Mouse (Mus musculus) lung, postnatal 0 days (tissue): ENCODE results near the gene Rftn1. TPM values are rescaled to one million over a fixed set of nuclear protein-coding genes. Genes with fewer than 3 reads are reported as not detected.

ENCODE experiments used
- ATAC-seq: fragments of 200-750 bp; cut with Nextera tagmentation; 2 replicates; pipeline ENCODE4 v1.8.0; 2017; ENCODE audit warnings: moderate library complexity
- DNase-seq: peaks from one replicate; pipeline ENCODE4 v3.0.0-alpha.2; 2016; ENCODE audit warnings: low spot score
- H3K27ac ChIP-seq: fragments of 300-500 bp; sonication (generic); 2 replicates; pipeline ENCODE4 v1.5.1; 2014; ENCODE audit warnings: antibody characterized with exemption, mild to moderate bottlenecking, low read length, mixed read lengths
- H3K27me3 ChIP-seq: fragments of 300-500 bp; sonication (generic); replicated peaks from 2 replicates; pipeline ENCODE4 v1.6.1; 2014; ENCODE audit warnings: low read length, mixed read lengths; ENCODE audit not compliant: insufficient read depth
- H3K36me3 ChIP-seq: fragments of 300-500 bp; sonication (generic); 2 replicates; pipeline ENCODE4 v1.6.1; 2014; ENCODE audit warnings: low read length, mixed read lengths; ENCODE audit not compliant: insufficient read depth
- H3K4me1 ChIP-seq: fragments of 300-500 bp; sonication (generic); 2 replicates; pipeline ENCODE4 v1.6.1; 2014; ENCODE audit warnings: antibody characterized with exemption, low read depth, low read length, mixed read lengths; ENCODE audit not compliant: insufficient read depth
- H3K4me2 ChIP-seq: fragments of 300-500 bp; sonication (generic); replicated peaks from 2 replicates; pipeline ENCODE4 v1.6.1; 2014; ENCODE audit warnings: low read depth, mild to moderate bottlenecking, low read length, moderate library complexity, mixed read lengths
- H3K4me3 ChIP-seq: fragments of 300-500 bp; sonication (generic); 2 replicates; pipeline ENCODE4 v1.5.1; 2014; ENCODE audit warnings: low read depth, low read length
- H3K9ac ChIP-seq: fragments of 300-500 bp; sonication (generic); replicated peaks from 2 replicates; pipeline ENCODE4 v1.6.1; 2014; ENCODE audit warnings: low read depth, mild to moderate bottlenecking
- H3K9me3 ChIP-seq: fragments of 300-500 bp; sonication (generic); 2 replicates; pipeline ENCODE4 v1.6.1; 2016; ENCODE audit warnings: low read length, mixed read lengths
- CTCF ChIP-seq: IDR thresholded peaks from 2 replicates; pipeline ENCODE4 v1.5.1; 2016; ENCODE audit warnings: antibody characterized with exemption, mild to moderate bottlenecking
- EP300 ChIP-seq: IDR thresholded peaks from 2 replicates; pipeline ENCODE4 v1.6.1; 2016; ENCODE audit warnings: antibody characterized with exemption, mild to moderate bottlenecking, control low read depth
- WGBS: fragments of 180-500 bp; shearing (Covaris S2); extraction: QIAGEN DNeasy Blood & Tissue Kit; methylation state at CpG from one replicate; pipeline ENCODE4 v1.1.7; 2014; 5-methylcytosine and 5-hydroxymethylcytosine counted together
- polyA plus RNA-seq: library from polyadenylated mRNA; unstranded; fragments of >200 nt; fragmentation: Nextera tagmentation; extraction: Ambion mirVana; gene quantifications from 2 replicates; pipeline ENCODE4 v1.2.1, GENCODE M21; 2015

Rftn1 gene
- polyA plus RNA-seq, 1 experiment from 2014 or later: 18.2 TPM

DNA sequence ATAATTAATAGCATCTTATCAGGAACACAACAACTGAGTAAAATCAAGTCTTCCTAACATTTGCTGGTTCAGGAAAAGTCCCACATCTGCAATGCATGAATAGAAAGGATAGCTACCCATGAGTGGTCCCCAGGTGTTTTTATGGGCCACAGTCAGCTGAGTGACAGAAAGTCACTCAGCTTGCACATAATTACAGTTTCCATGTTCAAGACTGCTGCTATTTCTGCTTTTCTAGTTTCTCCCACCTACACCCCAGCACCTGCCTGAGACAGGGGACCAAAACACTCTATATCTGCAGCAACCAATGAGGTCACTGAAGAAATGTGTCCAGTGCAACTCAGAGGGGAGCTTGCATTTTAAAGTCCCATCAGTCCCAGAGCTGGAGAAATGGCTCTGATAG, 95.9 kb downstream of the Rftn1 start:
- no peak overlapping the region for H3K4me3 ChIP-seq
- H3K9me3 ChIP-seq: no peaks in the 10 kb centered on the region
- no peaks in the 10 kb centered on the region for H3K27me3 ChIP-seq
- H3K36me3 ChIP-seq: no peaks in the 10 kb centered on the region
- no peak for TF ChIP-seq EP300
- no peak for TF ChIP-seq CTCF
- H3K4me1 ChIP-seq: no peaks in the 10 kb centered on the region
- no peak overlapping the region for H3K9ac ChIP-seq
- no peak overlapping the region for H3K27ac ChIP-seq
- DNase-seq (no peak), ATAC-seq (no peak)
- no peak overlapping the region for H3K4me2 ChIP-seq

DNA sequence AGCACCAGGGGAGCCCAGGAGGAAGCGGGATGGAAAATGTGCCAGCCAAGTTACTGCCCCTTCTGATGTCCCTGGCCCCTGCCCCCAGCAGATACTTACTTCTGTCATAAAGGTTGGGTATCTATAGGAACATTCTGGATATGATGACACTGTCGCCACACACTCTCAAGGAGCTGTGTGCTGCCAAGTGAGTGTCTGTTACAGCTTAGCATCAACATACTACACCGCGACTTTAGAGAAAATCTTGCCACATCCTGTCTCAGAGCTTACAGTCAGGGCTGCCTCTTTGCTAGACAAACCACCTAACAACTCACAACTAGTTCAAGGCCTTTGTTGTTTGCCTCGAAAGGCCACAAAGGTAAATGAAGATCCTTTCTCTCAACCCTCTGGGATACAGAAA, 96.4 kb downstream of the Rftn1 start:
- ATAC-seq: no peak
- 68% methylated on average over 5 of the region's 5 CpGs for WGBS
- Histone ChIP-seq H3K36me3 (no peaks in the 10 kb centered on the region), H3K9me3 (no peaks in the 10 kb centered on the region), H3K4me3 (no peak overlapping the region), H3K27ac (no peak overlapping the region), H3K9ac (no peak overlapping the region), H3K4me1 (no peaks in the 10 kb centered on the region), H3K27me3 (no peaks in the 10 kb centered on the region), H3K4me2 (no peak overlapping the region)
- no peak for TF ChIP-seq CTCF
- TF ChIP-seq EP300: no peak
- no peak for DNase-seq

GRCm38 (mm10) chr17:50093356-50093755, 97.1 kb downstream of the Rftn1 start:
- no peak overlapping the region for H3K4me2 ChIP-seq
- no peak overlapping the region for H3K4me3 ChIP-seq
- H3K27ac ChIP-seq: no peak overlapping the region
- no peak for TF ChIP-seq EP300
- no peak for TF ChIP-seq CTCF
- H3K27me3 ChIP-seq: no peaks in the 10 kb centered on the region
- no peaks in the 10 kb centered on the region for H3K36me3 ChIP-seq
- H3K4me1 ChIP-seq: no peaks in the 10 kb centered on the region
- ATAC-seq: no peak
- no peak overlapping the region for H3K9ac ChIP-seq
- 49% methylated on average over 3 of the region's 3 CpGs for WGBS
- H3K9me3 ChIP-seq: no peaks in the 10 kb centered on the region
- no peak for DNase-seq

DNA sequence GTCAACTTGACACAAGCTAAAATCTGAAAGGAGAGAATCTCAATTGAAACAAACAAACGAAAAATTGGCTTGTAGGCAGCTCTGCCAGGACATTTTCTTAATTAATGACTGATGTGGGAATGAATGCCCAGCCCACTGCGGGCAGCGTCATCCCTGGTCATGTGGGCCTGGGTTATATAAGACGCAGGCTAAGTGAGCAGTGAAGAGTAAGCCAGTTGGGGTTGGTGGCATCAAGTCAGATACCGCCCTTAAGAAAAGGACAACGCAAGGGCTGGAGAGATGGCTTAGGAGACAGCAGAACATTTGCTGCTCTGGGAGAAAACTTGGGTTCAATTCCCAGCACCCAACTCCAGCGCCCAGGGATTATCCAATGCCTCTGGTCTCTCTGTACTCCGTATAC, 97.6 kb downstream of the Rftn1 start:
- no peak overlapping the region for H3K9ac ChIP-seq
- DNase-seq (no peak), ATAC-seq (no peak)
- 79% methylated on average over 8 of the region's 8 CpGs for WGBS
- H3K27me3 ChIP-seq: no peaks in the 10 kb centered on the region
- TF ChIP-seq EP300 (no peak), CTCF (no peak)
- H3K27ac ChIP-seq: no peak overlapping the region
- H3K4me2 ChIP-seq: no peak overlapping the region
- no peaks in the 10 kb centered on the region for H3K9me3 ChIP-seq
- H3K4me3 ChIP-seq: no peak overlapping the region
- H3K4me1 ChIP-seq: no peaks in the 10 kb centered on the region
- H3K36me3 ChIP-seq: no peaks in the 10 kb centered on the region

- TF ChIP-seq EP300 (no peak), CTCF (no peak)
- 51% methylated on average over 6 of the region's 6 CpGs for WGBS
- no peak overlapping the region for H3K27ac ChIP-seq
- H3K4me3 ChIP-seq: no peak overlapping the region
- ATAC-seq (peak; percentile 28; the same call in 1 of the 2 replicates), DNase-seq (peak; percentile 61)
- no peaks in the 10 kb centered on the region for H3K9me3 ChIP-seq
- no peaks in the 10 kb centered on the region for H3K36me3 ChIP-seq
- H3K4me1 ChIP-seq: no peaks in the 10 kb centered on the region
- no peak overlapping the region for H3K9ac ChIP-seq
- H3K27me3 ChIP-seq: no peaks in the 10 kb centered on the region
- no peak overlapping the region for H3K4me2 ChIP-seq
These were observed 98.6 kb downstream of the Rftn1 start for GRCm38 (mm10) chr17:50091829-50092228.

DNA sequence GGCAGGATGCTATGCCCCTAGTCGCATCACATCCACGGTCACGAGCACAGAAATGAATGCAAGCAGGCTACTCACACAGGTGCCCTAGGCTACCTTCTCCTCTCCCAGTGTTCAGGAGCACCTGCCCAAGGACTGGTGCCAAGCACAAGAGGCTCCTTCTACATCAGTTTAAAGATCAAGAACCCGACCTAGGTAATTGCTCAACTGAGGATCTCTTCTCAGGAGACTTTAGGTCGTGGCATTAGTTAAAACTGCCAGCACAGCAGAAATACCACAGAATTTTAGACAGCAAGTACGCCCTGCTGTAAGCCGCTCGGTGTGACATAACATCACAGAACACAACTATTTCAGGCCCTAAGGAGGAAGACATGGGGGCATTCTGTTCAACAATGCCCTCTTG, 100.7 kb downstream of the Rftn1 start:
- Histone ChIP-seq H3K36me3 (no peaks in the 10 kb centered on the region), H3K4me1 (no peaks in the 10 kb centered on the region), H3K4me3 (no peak overlapping the region), H3K27ac (no peak overlapping the region), H3K9ac (no peak overlapping the region), H3K4me2 (no peak overlapping the region), H3K9me3 (no peaks in the 10 kb centered on the region), H3K27me3 (no peaks in the 10 kb centered on the region)
- WGBS: 78% methylated on average over 8 of the region's 8 CpGs
- no peak for DNase-seq
- no peak for ATAC-seq
- no peak for TF ChIP-seq CTCF
- no peak for TF ChIP-seq EP300

- Histone ChIP-seq H3K9ac (no peak overlapping the region), H3K27me3 (no peaks in the 10 kb centered on the region), H3K36me3 (no peaks in the 10 kb centered on the region), H3K4me2 (no peak overlapping the region), H3K4me3 (no peak overlapping the region), H3K27ac (no peak overlapping the region), H3K9me3 (no peaks in the 10 kb centered on the region), H3K4me1 (no peaks in the 10 kb centered on the region)
- no peak for TF ChIP-seq CTCF
- TF ChIP-seq EP300: no peak
- 80% methylated on average over 3 of the region's 3 CpGs for WGBS
- DNase-seq (no peak), ATAC-seq (no peak)
These were observed 102.4 kb downstream of the Rftn1 start for GRCm38 (mm10) chr17:50088054-50088453.
